Mouse (Mus musculus) CH12.LX (cell line): ENCODE measurements around the gene Crip1. TPM values are rescaled to one million over a fixed set of nuclear protein-coding genes. Genes with fewer than 3 reads are reported as not detected.

Experiments
- DNase-seq: peaks from one replicate; pipeline ENCODE4 v3.0.0-alpha.2; 2013; ENCODE audit errors: extremely low read depth
- H3K27ac ChIP-seq: 2 replicates; pipeline ENCODE4 v1.5.1; 2012; ENCODE audit warnings: low read depth, mild to moderate bottlenecking, control low read depth, moderate library complexity; ENCODE audit not compliant: insufficient read depth
- H3K27me3 ChIP-seq: replicated peaks from 2 replicates; pipeline ENCODE3; 2012; ENCODE audit warnings: inconsistent platforms
- H3K36me3 ChIP-seq, 2 experiments: replicated peaks in 1 of 2; 2 replicates each; pipeline versions ENCODE3 to v1.6.1; 2012; ENCODE audit warnings: inconsistent platforms in 1 of 2, low read length in 1 of 2, mild to moderate bottlenecking in 1 of 2, mixed read lengths in 1 of 2, moderate library complexity in 1 of 2; ENCODE audit not compliant: control insufficient read depth in 1 of 2, insufficient read depth in 1 of 2
- H3K4me1 ChIP-seq, 2 experiments: 2 replicates each; pipeline ENCODE4 v1.6.1; 2012; ENCODE audit warnings: inconsistent platforms in 1 of 2, moderate library complexity in 1 of 2; ENCODE audit not compliant: insufficient read depth in 2 of 2, control insufficient read depth in 1 of 2
- H3K4me2 ChIP-seq: 2 replicates; pipeline ENCODE4 v1.6.1; 2012; ENCODE audit warnings: low read depth, mild to moderate bottlenecking, control low read depth; ENCODE audit not compliant: poor library complexity, insufficient read depth, severe bottlenecking
- H3K4me3 ChIP-seq, 3 experiments: fragments of 150-350 bp in 1 of 3; sonication (generic) in 1 of 3; replicated peaks in 1 of 3; 2 replicates each; pipeline versions ENCODE3 to v1.5.1; 2011 to 2012; ENCODE audit warnings: low read depth in 2 of 3, low read length in 2 of 3, mild to moderate bottlenecking in 2 of 3, moderate library complexity in 2 of 3, control low read depth in 1 of 3, improper control_type of control experiment in 1 of 3, inconsistent platforms in 1 of 3, mixed read lengths in 1 of 3; ENCODE audit not compliant: poor library complexity in 1 of 3
- H3K79me2 ChIP-seq: replicated peaks from 2 replicates; pipeline ENCODE4 v1.6.1; 2012; ENCODE audit warnings: mild to moderate bottlenecking, moderate library complexity; ENCODE audit not compliant: control insufficient read depth, poor library complexity, insufficient read depth, severe bottlenecking; ENCODE audit errors: extremely low read depth
- H3K9ac ChIP-seq: 2 replicates; pipeline ENCODE4 v1.6.1; 2012; ENCODE audit warnings: low read depth, mild to moderate bottlenecking, control low read depth, moderate library complexity; ENCODE audit not compliant: insufficient read depth
- H3K9me3 ChIP-seq: replicated peaks from 2 replicates; pipeline ENCODE3; 2012; ENCODE audit warnings: low read length, inconsistent platforms, mixed read lengths
- CHD1 ChIP-seq: IDR thresholded peaks from 2 replicates; pipeline ENCODE4 v1.6.1; 2012; ENCODE audit warnings: low read depth, low read length, improper control_type of control experiment, inconsistent platforms
- CTCF ChIP-seq, 2 experiments: IDR thresholded peaks in 1 of 2; conservative IDR thresholded peaks in 1 of 2; 2 replicates each; pipeline ENCODE4 v1.5.1; 2011 to 2012; ENCODE audit warnings: low read depth in 2 of 2, low read length in 2 of 2, improper control_type of control experiment in 1 of 2, inconsistent platforms in 1 of 2, mild to moderate bottlenecking in 1 of 2, moderate library complexity in 1 of 2
- EP300 ChIP-seq: IDR thresholded peaks from 2 replicates; pipeline ENCODE4 v1.6.1; 2011; ENCODE audit warnings: low read length, improper control_type of control experiment
- IRF4 ChIP-seq: IDR thresholded peaks from 2 replicates; pipeline ENCODE4 v1.6.1; 2014; ENCODE audit warnings: low read depth, mild to moderate bottlenecking, inconsistent platforms, low read length, improper control_type of control experiment
- JUND ChIP-seq: conservative IDR thresholded peaks from 2 replicates; pipeline ENCODE4 v1.6.1; 2011; ENCODE audit warnings: low read depth, low read length, improper control_type of control experiment
- MAX ChIP-seq: IDR thresholded peaks from 2 replicates; pipeline ENCODE4 v1.6.1; 2011; ENCODE audit warnings: low read length, improper control_type of control experiment
- MAZ ChIP-seq: IDR thresholded peaks from 2 replicates; pipeline ENCODE4 v1.6.1; 2012; ENCODE audit warnings: low read depth, mild to moderate bottlenecking, inconsistent platforms, low read length, improper control_type of control experiment, moderate library complexity
- MXI1 ChIP-seq: IDR thresholded peaks from 2 replicates; pipeline ENCODE4 v1.6.1; 2011; ENCODE audit warnings: mild to moderate bottlenecking, low read depth, low read length, improper control_type of control experiment
- MYC ChIP-seq: IDR thresholded peaks from 2 replicates; pipeline ENCODE4 v1.6.1; 2011; ENCODE audit warnings: low read depth, mild to moderate bottlenecking, improper control_type of control experiment, low read length
- NRF1 ChIP-seq: IDR thresholded peaks from 2 replicates; pipeline ENCODE4 v1.6.1; 2014; ENCODE audit warnings: low read depth, mild to moderate bottlenecking, inconsistent platforms, low read length, improper control_type of control experiment, moderate library complexity
- POLR2AphosphoS2 ChIP-seq: IDR thresholded peaks from 2 replicates; pipeline ENCODE4 v1.6.1; 2011; ENCODE audit warnings: low read depth, low read length, improper control_type of control experiment
- RAD21 ChIP-seq: IDR thresholded peaks from 2 replicates; pipeline ENCODE4 v1.6.1; 2011; ENCODE audit warnings: low read depth, mild to moderate bottlenecking, low read length, improper control_type of control experiment, moderate library complexity
- SIN3A ChIP-seq: IDR thresholded peaks from 2 replicates; pipeline ENCODE4 v1.6.1; 2012; ENCODE audit warnings: low read length, improper control_type of control experiment, inconsistent platforms
- SMC3 ChIP-seq: IDR thresholded peaks from 2 replicates; pipeline ENCODE4 v1.6.1; 2011; ENCODE audit warnings: low read depth, low read length, improper control_type of control experiment
- TCF12 ChIP-seq: IDR thresholded peaks from 2 replicates; pipeline ENCODE4 v1.6.1; 2014; ENCODE audit warnings: low read depth, mild to moderate bottlenecking, inconsistent platforms, low read length, improper control_type of control experiment
- UBTF ChIP-seq: IDR thresholded peaks from 2 replicates; pipeline ENCODE4 v1.6.1; 2012; ENCODE audit warnings: low read depth, mild to moderate bottlenecking, inconsistent platforms, low read length, improper control_type of control experiment, moderate library complexity
- USF1 ChIP-seq: IDR thresholded peaks from 2 replicates; pipeline ENCODE4 v1.6.1; 2014; ENCODE audit warnings: low read depth, mild to moderate bottlenecking, inconsistent platforms, low read length, improper control_type of control experiment
- ZC3H11A ChIP-seq: IDR thresholded peaks from 2 replicates; pipeline ENCODE4 v1.6.1; 2012; ENCODE audit warnings: low read depth, mild to moderate bottlenecking, inconsistent platforms, low read length, improper control_type of control experiment
- dilution Hi-C: fragments of 300-500 bp; cut with MboI; formaldehyde crosslinking; loops from 2 replicates; pipeline ENCODE4 v1.14.3; 2020; ENCODE audit warnings: low sequenced_read_pairs; ENCODE audit not compliant: extremely low pct_unique_long_range_greater_than_20kb, extremely low pct_ligation_motif_present
- in situ Hi-C: fragments of 300-500 bp; cut with MboI; formaldehyde crosslinking; loops from 3 replicates; pipeline ENCODE4 v1.14.3; 2019; ENCODE audit warnings: low sequenced_read_pairs, low pct_ligation_motif_present, low pct_unique_long_range_greater_than_20kb, mixed read lengths
- polyA plus RNA-seq: library from polyadenylated mRNA; unstranded; fragments of >175 nt; gene quantifications from 2 replicates; pipeline ENCODE4 v1.2.1, GENCODE M21; 2012; ENCODE audit warnings: low read depth; ENCODE audit not compliant: insufficient read length
- total RNA-seq, 2 experiments: library from RNA; depleted of rRNA; stranded (reverse); fragments of 300-350 nt in 1 of 2; fragments of >200 nt in 1 of 2; gene quantifications; 2 replicates each; pipeline ENCODE4 v1.2.3; 2012 to 2014

The Crip1 gene
- 61.5 and 77.2 TPM in 2 replicates for total RNA-seq (2012; rRNA removed)
- total RNA-seq (2014; rRNA removed) = 1.6 and 2.0 TPM in 2 replicates
- polyA plus RNA-seq = 1.6 and 2.8 TPM in 2 replicates

- in situ Hi-C loops (no loop called here), dilution Hi-C loops (no loop called here)
- TF ChIP-seq USF1 = no peak
- 0 out of 2 replicates have a peak, but pooled peaks have one; percentile 26 for TF ChIP-seq SIN3A
- TF ChIP-seq TCF12 = no peak
- no peak for TF ChIP-seq MAZ
- 0 out of 2 replicates have a peak, but pooled peaks have one; percentile 23 for TF ChIP-seq NRF1
- peak; percentile 71 for TF ChIP-seq RAD21
- TF ChIP-seq CTCF (conservative IDR thresholded peaks at IDR 0.05 in 1 of 2, IDR thresholded peaks at IDR 0.05 in 1 of 2; ENCODE audit: low read depth in 2 of 2, low read length in 2 of 2) = peak; percentile 91 to 92
- TF ChIP-seq SMC3 = peak; percentile 75
- peak; percentile 23; the same call in 1 of the 2 replicates for TF ChIP-seq IRF4
- TF ChIP-seq ZC3H11A = 0 out of 2 replicates have a peak, but pooled peaks have one; percentile 19
- Histone ChIP-seq H3K4me2 (no peak within 1 kb of the TSS), H3K27me3 (peaks cover 36% of the 10 kb centered on the region), H3K27ac (no peak within 1 kb of the TSS), H3K9ac (no peak within 1 kb of the TSS), H3K36me3 (peaks cover 0 to 6% of the 10 kb centered on the region in 2 experiments), H3K4me1 (peaks cover 10 to 19% of the 10 kb centered on the region in 2 experiments), H3K4me3 (no peak within 1 kb of the TSS), H3K79me2 (no peaks in the 10 kb centered on the region), H3K9me3 (no peaks in the 10 kb centered on the region)
- DNase-seq = peak; percentile 68
These were observed at the start of gene Crip1 for GRCm38 (mm10) chr12:113146112-113147057. TSS of gene Crip1 (plus strand) at chr12:113146316.

GRCm38 (mm10) chr12:113097040-113097439 is 49.1 kb upstream of the Crip1 start:
- dilution Hi-C loops = no loop called here
- no peak for DNase-seq
- Histone ChIP-seq H3K4me2 (no peak overlapping the region), H3K4me1 (peaks cover 25 to 53% of the 10 kb centered on the region in 2 experiments), H3K9ac (no peak overlapping the region), H3K9me3 (no peaks in the 10 kb centered on the region), H3K27me3 (peaks cover 2% of the 10 kb centered on the region), H3K4me3 (no peak overlapping the region), H3K36me3 (peaks cover 0 to 16% of the 10 kb centered on the region in 2 experiments), H3K27ac (no peak overlapping the region), H3K79me2 (peaks cover 23% of the 10 kb centered on the region)
- no peak for TF ChIP-seq MYC
- no peak for TF ChIP-seq MXI1
- no peak for TF ChIP-seq SIN3A
- TF ChIP-seq POLR2AphosphoS2 = no peak
- TF ChIP-seq ZC3H11A = no peak
- TF ChIP-seq TCF12 = no peak
- no peak for TF ChIP-seq UBTF
- no peak for TF ChIP-seq JUND
- no peak for TF ChIP-seq EP300
- no peak for TF ChIP-seq MAX
- TF ChIP-seq CHD1 = no peak
- in situ Hi-C loops = no loop called here
